Mouse (Mus musculus) myocyte (in vitro differentiated cells): ENCODE results near the gene Ldah.

ENCODE experiments used
- E2F4 ChIP-seq: IDR thresholded peaks from one replicate; pipeline ENCODE4 v1.6.1; 2011; ENCODE audit warnings: mild to moderate bottlenecking, control low read depth, moderate library complexity; ENCODE audit not compliant: insufficient read depth
- MYOG ChIP-seq, 3 experiments: IDR thresholded peaks; one replicate each; pipeline ENCODE4 v1.6.1; 2011; ENCODE audit warnings: control low read depth in 2 of 3, low read depth in 2 of 3, mild to moderate bottlenecking in 2 of 3; ENCODE audit not compliant: insufficient read length in 2 of 3, control insufficient read depth in 1 of 3, insufficient read depth in 1 of 3
- POLR2A ChIP-seq: IDR thresholded peaks from one replicate; pipeline ENCODE4 v1.6.1; 2011; ENCODE audit warnings: low read depth, mild to moderate bottlenecking, control low read depth, moderate library complexity; ENCODE audit not compliant: insufficient read length
- REST ChIP-seq: IDR thresholded peaks from one replicate; pipeline ENCODE4 v1.6.1; 2011; ENCODE audit warnings: mild to moderate bottlenecking, control low read depth, moderate library complexity; ENCODE audit not compliant: insufficient read depth, insufficient read length
- USF1 ChIP-seq: IDR thresholded peaks from one replicate; pipeline ENCODE4 v1.6.1; 2011; ENCODE audit warnings: low read depth, mild to moderate bottlenecking, control low read depth, moderate library complexity

GRCm38 (mm10) chr12:8326825-8327674, 119.1 kb downstream of the Ldah start:
- TF ChIP-seq POLR2A = no peak
- TF ChIP-seq E2F4 = no peak
- TF ChIP-seq USF1 = no peak
- no peak for TF ChIP-seq REST
- TF ChIP-seq MYOG (IDR thresholded peaks at IDR 0.05; ENCODE audit: control insufficient read depth in 1 of 3, insufficient read depth in 1 of 3, insufficient read length in 2 of 3, low read depth in 2 of 3) = peak in 1 of 3 experiments; percentile 13
